Mouse (Mus musculus) midbrain, embryonic 11.5 days (tissue): Measurements from ENCODE around the gene Sytl3. TPM values are rescaled to one million over a fixed set of nuclear protein-coding genes. Genes with fewer than 3 reads are reported as not detected.
A peak's percentile ranks its signal among the peaks of the same experiment; 100 is the strongest.

ENCODE experiments used
- ATAC-seq: fragments of 200-750 bp; cut with Nextera tagmentation; 2 replicates; pipeline ENCODE4 v1.8.0; 2017; ENCODE audit warnings: moderate TSS enrichment, moderate library complexity; ENCODE audit not compliant: low FRiP score
- DNase-seq: peaks from one replicate; pipeline ENCODE4 v3.0.0; 2015; ENCODE audit warnings: low spot score; ENCODE audit errors: missing footprints
- H3K27ac ChIP-seq: fragments of 300-500 bp; sonication (generic); 2 replicates; pipeline ENCODE4 v1.5.1; 2014; ENCODE audit warnings: low read depth, low read length
- H3K27me3 ChIP-seq: fragments of 300-500 bp; sonication (generic); 2 replicates; pipeline ENCODE4 v1.6.1; 2014; ENCODE audit warnings: mild to moderate bottlenecking, low read length, moderate library complexity, mixed read lengths; ENCODE audit not compliant: control insufficient read depth, insufficient read depth
- H3K36me3 ChIP-seq: fragments of 300-500 bp; sonication (generic); 2 replicates; pipeline ENCODE4 v1.6.1; 2014; ENCODE audit warnings: mild to moderate bottlenecking, low read length, moderate library complexity, mixed read lengths; ENCODE audit not compliant: control insufficient read depth, insufficient read depth
- H3K4me1 ChIP-seq: fragments of 300-500 bp; sonication (generic); 2 replicates; pipeline ENCODE4 v1.6.1; 2014; ENCODE audit warnings: low read length; ENCODE audit not compliant: control insufficient read depth, insufficient read depth
- H3K4me2 ChIP-seq: fragments of 300-500 bp; sonication (generic); 2 replicates; pipeline ENCODE4 v1.6.1; 2014; ENCODE audit warnings: mild to moderate bottlenecking, moderate library complexity
- H3K4me3 ChIP-seq: fragments of 300-500 bp; sonication (generic); 2 replicates; pipeline ENCODE4 v1.5.1; 2014; ENCODE audit warnings: low read depth, low read length
- H3K9ac ChIP-seq: fragments of 300-500 bp; sonication (generic); 2 replicates; pipeline ENCODE4 v1.6.1; 2014; ENCODE audit warnings: low read length
- H3K9me3 ChIP-seq: fragments of 300-500 bp; sonication (generic); 2 replicates; pipeline ENCODE4 v1.6.1; 2016; ENCODE audit warnings: low read length; ENCODE audit not compliant: control insufficient read depth
- WGBS: fragments of 180-500 bp; shearing (Covaris S2); extraction: QIAGEN DNeasy Blood & Tissue Kit; methylation state at CpG from one replicate; pipeline ENCODE4 v1.1.7; 2014; 5-methylcytosine and 5-hydroxymethylcytosine counted together
- polyA plus RNA-seq: library from polyadenylated mRNA; unstranded; fragments of >200 nt; fragmentation: Nextera tagmentation; extraction: Ambion mirVana; gene quantifications from 2 replicates; pipeline ENCODE4 v1.2.1, GENCODE M21; 2014

The Sytl3 gene
- polyA plus RNA-seq, 1 experiment from 2014 or later: not detected

GRCm38 (mm10) chr17:6736306-6737272 lies 77.7 kb downstream of the Sytl3 start:
- H3K27me3 ChIP-seq: no peaks in the 10 kb centered on the region
- no peaks in the 10 kb centered on the region for H3K9me3 ChIP-seq
- peaks cover 10% of the 10 kb centered on the region for H3K4me1 ChIP-seq
- DNase-seq (no peak), ATAC-seq (no peak)
- no peak overlapping the region for H3K9ac ChIP-seq
- H3K27ac ChIP-seq: no peak overlapping the region
- WGBS: 20% methylated on average over 15 of the region's 15 CpGs
- no peak overlapping the region for H3K4me3 ChIP-seq
- peaks cover 4% of the 10 kb centered on the region; the same call in 1 of the 2 replicates for H3K36me3 ChIP-seq
- no peak overlapping the region for H3K4me2 ChIP-seq

GRCm38 (mm10) chr17:6737273-6737997 lies 78.5 kb downstream of the Sytl3 start:
- DNase-seq (no peak), ATAC-seq (no peak)
- Histone ChIP-seq H3K4me2 (no peak overlapping the region), H3K36me3 (peaks cover 4% of the 10 kb centered on the region; the same call in 1 of the 2 replicates), H3K9ac (no peak overlapping the region), H3K9me3 (no peaks in the 10 kb centered on the region), H3K4me1 (peaks cover 13% of the 10 kb centered on the region), H3K27me3 (no peaks in the 10 kb centered on the region), H3K4me3 (no peak overlapping the region), H3K27ac (no peak overlapping the region)
- WGBS: 71% methylated on average over 12 of the region's 12 CpGs

- no peak overlapping the region for H3K4me3 ChIP-seq
- no peak overlapping the region for H3K4me2 ChIP-seq
- H3K9ac ChIP-seq: no peak overlapping the region
- 92% methylated on average over 7 of the region's 7 CpGs for WGBS
- H3K27me3 ChIP-seq: no peaks in the 10 kb centered on the region; the same call in 1 of the 2 replicates
- peaks cover 4% of the 10 kb centered on the region; the same call in 1 of the 2 replicates for H3K36me3 ChIP-seq
- DNase-seq: peak; percentile 67
- ATAC-seq: no peak
- no peak overlapping the region for H3K27ac ChIP-seq
- peaks cover 15% of the 10 kb centered on the region for H3K4me1 ChIP-seq
- H3K9me3 ChIP-seq: no peaks in the 10 kb centered on the region
These were observed 79.9 kb downstream of the Sytl3 start for GRCm38 (mm10) chr17:6738836-6739235.

- Histone ChIP-seq H3K4me2 (no peak overlapping the region), H3K9me3 (no peaks in the 10 kb centered on the region), H3K4me1 (peaks cover 15% of the 10 kb centered on the region), H3K27ac (no peak overlapping the region), H3K27me3 (no peaks in the 10 kb centered on the region; the same call in 1 of the 2 replicates), H3K36me3 (peaks cover 4% of the 10 kb centered on the region; the same call in 1 of the 2 replicates), H3K9ac (no peak overlapping the region), H3K4me3 (no peak overlapping the region)
- 92% methylated on average over 13 of the region's 13 CpGs for WGBS
- DNase-seq (peak; percentile 81), ATAC-seq (no peak)
These were observed 80.4 kb downstream of the Sytl3 start for GRCm38 (mm10) chr17:6739266-6739665.

- Histone ChIP-seq H3K9ac (no peak overlapping the region), H3K4me1 (peaks cover 19% of the 10 kb centered on the region), H3K9me3 (no peaks in the 10 kb centered on the region), H3K27ac (no peak overlapping the region), H3K27me3 (no peaks in the 10 kb centered on the region; the same call in 1 of the 2 replicates), H3K4me2 (no peak overlapping the region), H3K4me3 (no peak overlapping the region), H3K36me3 (peaks cover 4% of the 10 kb centered on the region; the same call in 1 of the 2 replicates)
- DNase-seq (no peak), ATAC-seq (no peak)
- WGBS: 94% methylated on average over 15 of the region's 15 CpGs
These were observed 80.9 kb downstream of the Sytl3 start for GRCm38 (mm10) chr17:6739756-6740155.

- 77% methylated on average over 19 of the region's 19 CpGs for WGBS
- Histone ChIP-seq H3K9me3 (no peaks in the 10 kb centered on the region), H3K27ac (0 out of 2 replicates have a peak overlapping the region, but pooled peaks have one; percentile 27), H3K9ac (no peak overlapping the region), H3K4me3 (no peak overlapping the region), H3K4me1 (peaks cover 21% of the 10 kb centered on the region), H3K4me2 (no peak overlapping the region), H3K36me3 (peaks cover 4% of the 10 kb centered on the region; the same call in 1 of the 2 replicates), H3K27me3 (no peaks in the 10 kb centered on the region; the same call in 1 of the 2 replicates)
- peak; percentile 87 for DNase-seq
- ATAC-seq: peak; percentile 43; the same call in 1 of the 2 replicates
These were observed 81.7 kb downstream of the Sytl3 start for GRCm38 (mm10) chr17:6740331-6741170.

- no peaks in the 10 kb centered on the region; the same call in 1 of the 2 replicates for H3K27me3 ChIP-seq
- DNase-seq (peak; percentile 71), ATAC-seq (no peak)
- H3K27ac ChIP-seq: no peak overlapping the region
- no peaks in the 10 kb centered on the region for H3K9me3 ChIP-seq
- no peak overlapping the region for H3K4me2 ChIP-seq
- H3K9ac ChIP-seq: no peak overlapping the region
- H3K4me3 ChIP-seq: no peak overlapping the region
- 89% methylated on average over 12 of the region's 12 CpGs for WGBS
- H3K4me1 ChIP-seq: peaks cover 27% of the 10 kb centered on the region
- H3K36me3 ChIP-seq: peaks cover 4% of the 10 kb centered on the region; the same call in 1 of the 2 replicates
These were observed 82.4 kb downstream of the Sytl3 start for GRCm38 (mm10) chr17:6741271-6741670.
